Mouse (Mus musculus) telencephalon, adult 2 months (tissue): ENCODE data around the gene Gm8104.
"Not testable (repeated sequence)": the region's sequence is repeated elsewhere in the genome, so short reads cannot be mapped to it uniquely, and the experiment has no call there.

Source experiments
- DNase-seq: peaks from one replicate; pipeline ENCODE4 v3.0.0-alpha.2; 2011; ENCODE audit warnings: low read depth, low spot score

Gene Gm8104

GRCm38 (mm10) chr14:43100301-43100700 lies at the start of gene Gm8104:
Gene Gm8104, plus strand, starts transcription at chr14:43100601.
- not testable (repeated sequence) for DNase-seq

GRCm38 (mm10) chr14:43058063-43058462 lies 42.3 kb upstream of the Gm8104 start:
- not testable (repeated sequence) for DNase-seq

DNA sequence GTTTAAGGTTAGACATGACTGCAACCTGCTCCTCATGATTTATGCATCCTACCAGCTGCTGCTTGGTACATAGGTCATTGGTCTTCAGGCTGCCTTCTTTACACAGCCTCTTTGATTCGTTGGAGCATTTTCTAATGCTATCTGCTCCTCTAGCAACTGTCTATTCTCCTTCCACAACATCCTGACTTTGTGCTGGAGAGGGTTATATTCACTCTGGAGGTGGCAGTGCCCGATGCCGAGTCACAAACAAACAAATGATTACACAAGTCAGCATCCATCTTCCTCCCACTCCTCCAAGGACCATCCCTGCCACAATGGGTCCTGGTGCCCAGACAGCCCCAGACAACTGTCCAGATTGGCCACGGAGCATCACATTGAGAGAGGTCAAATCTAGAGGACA lies 40.2 kb upstream of the Gm8104 start:
- not testable (repeated sequence) for DNase-seq

DNA sequence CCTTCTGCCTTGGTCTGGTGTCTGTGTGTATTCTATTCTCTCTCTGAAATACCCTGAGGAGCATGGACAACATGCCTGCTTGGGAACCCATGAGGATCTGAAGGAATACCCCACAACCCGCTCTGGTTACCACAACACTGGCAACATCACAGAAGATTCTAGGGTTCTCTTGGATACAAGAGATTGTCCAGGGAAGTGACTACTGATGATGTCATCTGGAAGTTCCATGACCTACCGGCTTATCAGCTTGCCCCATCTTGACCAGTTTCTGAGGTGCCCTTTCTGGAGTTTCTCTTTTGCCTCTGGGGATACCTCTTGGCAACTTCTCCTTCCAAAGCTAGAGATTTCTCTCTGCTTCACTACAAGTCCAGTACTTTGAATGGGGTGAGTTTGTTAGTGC lies 23.9 kb upstream of the Gm8104 start, which contains the start of gene Gm8094:
TSS of gene Gm8094 (minus strand) at position 101 of the 400 bp plus-strand sequence.
- DNase-seq, result not testable (repeated sequence)

GRCm38 (mm10) chr14:43084936-43085730 lies 15.3 kb upstream of the Gm8104 start:
- not testable (repeated sequence) for DNase-seq

GRCm38 (mm10) chr14:43089103-43089919 lies 11.1 kb upstream of the Gm8104 start:
- not testable (repeated sequence) for DNase-seq

GRCm38 (mm10) chr14:43119673-43120072 lies 19.3 kb downstream of the Gm8104 start:
- not testable (repeated sequence) for DNase-seq

- DNase-seq, result not testable (repeated sequence)
Measured at GRCm38 (mm10) chr14:43126286-43126685, 25.9 kb downstream of the Gm8104 start.
